Mouse (Mus musculus): ENCODE data around the gene Chat.

- TF ChIP-seq CTCF (IDR thresholded peaks at IDR 0.05; ENCODE audit: extremely low read depth, insufficient read depth, insufficient read length, insufficient replicate concordance): no peak
- TF ChIP-seq POLR2A (IDR thresholded peaks at IDR 0.05; ENCODE audit: low read depth, low read length): no peak
Measured at GRCm38 (mm10) chr14:32418747-32419146, 47.0 kb downstream of the Chat start.
